Mouse (Mus musculus): Measurements from ENCODE around the gene Panx2. TPM values are rescaled to one million over a fixed set of nuclear protein-coding genes. Genes with fewer than 3 reads are reported as not detected.
A peak's percentile ranks its signal among the peaks of the same experiment; 100 is the strongest.

Panx2 gene
- polyA plus RNA-seq, 1 experiment: not detected

- H3K4me3 ChIP-seq: peak overlapping the region; percentile 87
- no peak overlapping the region for H3ac ChIP-seq (ENCODE audit: control insufficient read depth, insufficient read length)
- H3K27me3 ChIP-seq (ENCODE audit: control insufficient read depth, insufficient read depth, insufficient read length): no peaks in the 10 kb centered on the region
- H3K4me2 ChIP-seq (ENCODE audit: low read depth): peak overlapping the region; percentile 88
- peaks cover 44% of the 10 kb centered on the region for H3K79me2 ChIP-seq (ENCODE audit: control insufficient read depth, insufficient read depth)
- peaks cover 10% of the 10 kb centered on the region for H3K36me3 ChIP-seq (ENCODE audit: control insufficient read depth, insufficient read depth)
- TF ChIP-seq MYOG (IDR thresholded peaks at IDR 0.05; ENCODE audit: control insufficient read depth in 1 of 3, insufficient read depth in 1 of 3, insufficient read length in 2 of 3, low read depth in 2 of 3): no peak
- no peak for TF ChIP-seq E2F4 (IDR thresholded peaks at IDR 0.05; ENCODE audit: insufficient read depth)
- no peak for TF ChIP-seq TCF3 (IDR thresholded peaks at IDR 0.05; ENCODE audit: insufficient read length, low read depth)
- no peak for TF ChIP-seq MYOD1 (IDR thresholded peaks at IDR 0.05; ENCODE audit: control insufficient read depth in 1 of 3, insufficient read length in 2 of 3, low read depth in 2 of 3)
- no peak for TF ChIP-seq POLR2A (IDR thresholded peaks at IDR 0.05; ENCODE audit: insufficient read length, low read depth)
- TF ChIP-seq USF1 (IDR thresholded peaks at IDR 0.05; ENCODE audit: low read depth): no peak
- TF ChIP-seq TCF12 (IDR thresholded peaks at IDR 0.05; ENCODE audit: insufficient read depth, poor library complexity, severe bottlenecking): no peak
- no peak for TF ChIP-seq SRF (IDR thresholded peaks at IDR 0.05; ENCODE audit: control insufficient read depth, insufficient read length, low read depth)
- TF ChIP-seq POLR2AphosphoS2 (IDR thresholded peaks at IDR 0.05; ENCODE audit: insufficient read length, low read depth): no peak
- TF ChIP-seq CEBPB (IDR thresholded peaks at IDR 0.05; ENCODE audit: insufficient read depth, poor library complexity, severe bottlenecking): no peak
- TF ChIP-seq MAX (IDR thresholded peaks at IDR 0.05; ENCODE audit: low read depth): no peak
Measured at GRCm38 (mm10) chr15:89078208-89078836, 18.8 kb downstream of the Panx2 start.

- Histone ChIP-seq H3K79me2 (ENCODE audit: control insufficient read depth, insufficient read depth) (peaks cover 15% of the 10 kb centered on the region), H3K4me3 (no peak overlapping the region), H3ac (ENCODE audit: control insufficient read depth, insufficient read length) (no peak overlapping the region), H3K36me3 (ENCODE audit: control insufficient read depth, insufficient read depth) (peaks cover 30% of the 10 kb centered on the region), H3K27me3 (ENCODE audit: control insufficient read depth, insufficient read depth, insufficient read length) (no peaks in the 10 kb centered on the region), H3K4me2 (ENCODE audit: low read depth) (no peak overlapping the region)
- no peak for TF ChIP-seq MYOD1 (IDR thresholded peaks at IDR 0.05; ENCODE audit: control insufficient read depth in 1 of 3, insufficient read length in 2 of 3, low read depth in 2 of 3)
- TF ChIP-seq E2F4 (IDR thresholded peaks at IDR 0.05; ENCODE audit: insufficient read depth): no peak
- no peak for TF ChIP-seq CEBPB (IDR thresholded peaks at IDR 0.05; ENCODE audit: insufficient read depth, poor library complexity, severe bottlenecking)
- no peak for TF ChIP-seq MYOG (IDR thresholded peaks at IDR 0.05; ENCODE audit: control insufficient read depth in 1 of 3, insufficient read depth in 1 of 3, insufficient read length in 2 of 3, low read depth in 2 of 3)
- no peak for TF ChIP-seq SRF (IDR thresholded peaks at IDR 0.05; ENCODE audit: control insufficient read depth, insufficient read length, low read depth)
- no peak for TF ChIP-seq REST (IDR thresholded peaks at IDR 0.05; ENCODE audit: insufficient read depth, insufficient read length)
- TF ChIP-seq MAX (IDR thresholded peaks at IDR 0.05; ENCODE audit: low read depth): no peak
- TF ChIP-seq TCF12 (IDR thresholded peaks at IDR 0.05; ENCODE audit: insufficient read depth, poor library complexity, severe bottlenecking): no peak
- no peak for TF ChIP-seq USF1 (IDR thresholded peaks at IDR 0.05; ENCODE audit: low read depth)
- no peak for TF ChIP-seq POLR2A (IDR thresholded peaks at IDR 0.05; ENCODE audit: insufficient read length, low read depth)
- no peak for TF ChIP-seq TCF3 (IDR thresholded peaks at IDR 0.05; ENCODE audit: insufficient read length, low read depth)
- no peak for TF ChIP-seq POLR2AphosphoS2 (IDR thresholded peaks at IDR 0.05; ENCODE audit: insufficient read length, low read depth)
Measured at GRCm38 (mm10) chr15:89083906-89084305, 24.4 kb downstream of the Panx2 start.

GRCm38 (mm10) chr15:89084826-89085225 lies 25.3 kb downstream of the Panx2 start:
- no peak overlapping the region for H3ac ChIP-seq (ENCODE audit: control insufficient read depth, insufficient read length)
- H3K36me3 ChIP-seq (ENCODE audit: control insufficient read depth, insufficient read depth): peaks cover 30% of the 10 kb centered on the region

GRCm38 (mm10) chr15:89088607-89089247 lies 29.2 kb downstream of the Panx2 start, which contains the start of gene Selenoo:
TSS of gene Selenoo (plus strand) at chr15:89089084.
- Histone ChIP-seq H3K36me3 (ENCODE audit: control insufficient read depth, insufficient read depth) (peaks cover 23% of the 10 kb centered on the region), H3K79me2 (ENCODE audit: control insufficient read depth, insufficient read depth) (peaks cover 8% of the 10 kb centered on the region), H3K27me3 (ENCODE audit: control insufficient read depth, insufficient read depth, insufficient read length) (no peaks in the 10 kb centered on the region), H3K4me2 (ENCODE audit: low read depth) (peak within 1 kb of the TSS; percentile 99), H3ac (ENCODE audit: control insufficient read depth, insufficient read length) (peak within 1 kb of the TSS; percentile 86), H3K4me3 (peak within 1 kb of the TSS; percentile 43)
- TF ChIP-seq MYOG (IDR thresholded peaks at IDR 0.05; ENCODE audit: control insufficient read depth in 1 of 3, insufficient read depth in 1 of 3, insufficient read length in 2 of 3, low read depth in 2 of 3): peak in 1 of 3 experiments; percentile 30
- TF ChIP-seq MYOD1 (IDR thresholded peaks at IDR 0.05; ENCODE audit: control insufficient read depth in 1 of 3, insufficient read length in 2 of 3, low read depth in 2 of 3): peak in 1 of 3 experiments; percentile 31
- TF ChIP-seq CEBPB (IDR thresholded peaks at IDR 0.05; ENCODE audit: insufficient read depth, poor library complexity, severe bottlenecking): no peak
- TF ChIP-seq TCF3 (IDR thresholded peaks at IDR 0.05; ENCODE audit: insufficient read length, low read depth): peak; percentile 30
- TF ChIP-seq REST (IDR thresholded peaks at IDR 0.05; ENCODE audit: insufficient read depth, insufficient read length): peak; percentile 12
- TF ChIP-seq E2F4 (IDR thresholded peaks at IDR 0.05; ENCODE audit: insufficient read depth): no peak
- peak; percentile 98 for TF ChIP-seq POLR2AphosphoS2 (IDR thresholded peaks at IDR 0.05; ENCODE audit: insufficient read length, low read depth)
- TF ChIP-seq POLR2A (IDR thresholded peaks at IDR 0.05; ENCODE audit: insufficient read length, low read depth): peak; percentile 99

More at GRCm38 (mm10) chr15:89084826-89085225, 25.3 kb downstream of the Panx2 start:
- no peaks in the 10 kb centered on the region for H3K27me3 ChIP-seq (ENCODE audit: control insufficient read depth, insufficient read depth, insufficient read length)
- peaks cover 10% of the 10 kb centered on the region for H3K79me2 ChIP-seq (ENCODE audit: control insufficient read depth, insufficient read depth)
- TF ChIP-seq REST (IDR thresholded peaks at IDR 0.05; ENCODE audit: insufficient read depth, insufficient read length): no peak
- TF ChIP-seq MAX (IDR thresholded peaks at IDR 0.05; ENCODE audit: low read depth): no peak
- TF ChIP-seq TCF3 (IDR thresholded peaks at IDR 0.05; ENCODE audit: insufficient read length, low read depth): no peak
- TF ChIP-seq MYOG (IDR thresholded peaks at IDR 0.05; ENCODE audit: control insufficient read depth in 1 of 3, insufficient read depth in 1 of 3, insufficient read length in 2 of 3, low read depth in 2 of 3): no peak
- TF ChIP-seq CEBPB (IDR thresholded peaks at IDR 0.05; ENCODE audit: insufficient read depth, poor library complexity, severe bottlenecking): no peak
- TF ChIP-seq USF1 (IDR thresholded peaks at IDR 0.05; ENCODE audit: low read depth): no peak
- TF ChIP-seq TCF12 (IDR thresholded peaks at IDR 0.05; ENCODE audit: insufficient read depth, poor library complexity, severe bottlenecking): no peak
- TF ChIP-seq MYOD1 (IDR thresholded peaks at IDR 0.05; ENCODE audit: control insufficient read depth in 1 of 3, insufficient read length in 2 of 3, low read depth in 2 of 3): no peak
- no peak for TF ChIP-seq POLR2AphosphoS2 (IDR thresholded peaks at IDR 0.05; ENCODE audit: insufficient read length, low read depth)
- TF ChIP-seq E2F4 (IDR thresholded peaks at IDR 0.05; ENCODE audit: insufficient read depth): no peak
- TF ChIP-seq SRF (IDR thresholded peaks at IDR 0.05; ENCODE audit: control insufficient read depth, insufficient read length, low read depth): no peak
- H3K4me3 ChIP-seq: no peak overlapping the region
- no peak overlapping the region for H3K4me2 ChIP-seq (ENCODE audit: low read depth)
